Mouse (Mus musculus): Measurements from ENCODE around the gene Wnt1. TPM values are rescaled to one million over a fixed set of nuclear protein-coding genes. Genes with fewer than 3 reads are reported as not detected.
"Not testable (repeated sequence)": the region's sequence is repeated elsewhere in the genome, so short reads cannot be mapped to it uniquely, and the experiment has no call there.

Gene Wnt1
- total RNA-seq, 2 experiments from 2014 or later: 0.14 TPM; not detected in 1

DNA sequence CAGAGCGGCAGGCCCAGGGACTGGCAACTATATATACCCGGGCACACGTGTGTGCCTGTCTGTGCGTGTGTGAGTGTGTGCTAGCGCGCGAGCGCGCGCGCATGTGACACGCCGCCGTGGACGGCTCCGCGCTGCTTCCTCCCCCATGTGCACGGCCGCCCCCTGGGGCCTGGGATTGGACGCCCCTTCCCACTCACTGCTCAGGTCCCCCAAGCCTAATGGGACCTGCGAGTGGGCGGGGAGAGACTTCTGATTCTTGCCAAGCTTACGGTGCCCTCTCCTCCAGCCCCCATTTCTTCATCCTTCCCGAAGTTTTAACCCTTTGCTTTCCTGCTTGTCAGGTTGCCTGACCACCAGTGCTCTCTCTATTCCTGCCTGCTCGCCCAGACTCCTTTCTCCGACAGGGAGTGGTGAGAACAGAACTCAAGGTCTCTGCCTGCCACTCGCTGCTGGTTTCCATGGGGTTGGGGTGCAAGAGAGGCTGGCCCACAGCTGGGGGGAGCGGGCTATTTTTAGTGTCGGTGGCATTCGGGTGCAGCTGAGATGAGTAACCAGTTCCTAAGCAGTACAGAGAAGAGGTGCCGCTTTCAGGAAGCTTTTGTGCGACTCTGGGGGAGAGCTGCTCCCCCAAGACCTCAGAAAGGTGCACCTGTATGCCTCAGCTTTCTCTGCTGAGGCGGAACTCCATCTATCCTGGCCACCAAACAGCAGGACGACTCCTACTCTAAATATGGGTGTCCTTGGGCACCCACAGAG, 18.4 kb downstream of the Wnt1 start:
- intact Hi-C loops (cut with DNase I): no loop called here
- Histone ChIP-seq H3K27ac (peak overlapping the region; percentile 96), H3K4me3 (peak overlapping the region; percentile 63)
- DNase-seq (ENCODE audit: extremely low spot score in 1 of 2, low spot score in 2 of 2): peak; percentile 83 to 84
- TF ChIP-seq CTCF (IDR thresholded peaks at IDR 0.05): no peak

DNA sequence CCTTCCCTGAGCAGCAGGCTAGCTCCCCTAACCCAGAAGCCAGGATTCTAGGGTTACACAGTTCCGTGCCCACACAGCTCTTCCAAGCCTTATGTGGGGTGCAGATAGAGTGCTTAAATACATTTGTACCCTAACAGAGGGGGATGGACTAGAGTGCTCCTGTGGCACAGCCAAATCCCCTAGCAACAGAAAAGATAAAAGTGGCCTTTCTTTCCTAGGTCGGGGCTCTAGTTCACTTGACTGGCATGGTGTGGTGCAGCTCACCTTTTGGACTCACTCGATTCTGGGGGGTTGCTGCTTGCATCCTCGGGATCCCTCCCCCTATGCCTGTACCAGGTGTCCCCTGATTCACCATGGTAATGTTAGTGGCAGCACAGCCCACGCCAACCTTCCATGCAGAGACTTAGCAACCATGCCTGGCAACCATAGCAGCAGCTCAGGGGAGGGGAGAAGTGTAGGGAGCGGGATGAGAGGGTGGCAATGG, 19.0 kb downstream of the Wnt1 start:
- peak; percentile 81 to 83 for DNase-seq (ENCODE audit: extremely low spot score in 1 of 2, low spot score in 2 of 2)
- Histone ChIP-seq H3K27ac (peak overlapping the region; percentile 96), H3K4me3 (peak overlapping the region; percentile 63)
- intact Hi-C loops (cut with DNase I): no loop called here
- no peak for TF ChIP-seq CTCF (IDR thresholded peaks at IDR 0.05)

DNA sequence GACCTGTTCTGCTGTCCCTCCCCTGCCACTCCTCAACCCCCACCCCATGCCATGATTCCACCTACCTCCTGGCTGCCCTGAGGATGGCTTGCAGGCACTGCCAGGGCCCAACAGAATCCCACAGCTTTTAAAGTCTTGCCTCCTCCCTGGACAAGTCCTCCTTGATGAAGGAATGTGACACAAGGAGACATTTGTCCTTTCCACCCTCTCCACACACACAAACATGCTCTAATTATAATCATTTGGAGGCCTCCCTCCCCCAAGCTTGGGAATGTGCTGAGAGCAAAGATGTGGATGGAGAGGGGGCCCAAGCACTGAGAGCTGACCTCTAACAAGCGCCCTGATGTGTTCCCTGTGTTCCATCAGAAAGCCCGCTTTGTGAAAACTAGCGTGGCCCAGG, 19.7 kb downstream of the Wnt1 start, which contains the start of gene Ddn:
Gene Ddn (minus strand): TSS at position 101 of the 400 bp plus-strand sequence.
- no peak for DNase-seq (ENCODE audit: extremely low spot score in 1 of 2, low spot score in 2 of 2)
- no peak for TF ChIP-seq CTCF (IDR thresholded peaks at IDR 0.05)
- peak within 1 kb of the TSS; percentile 96 for H3K27ac ChIP-seq
- peak within 1 kb of the TSS; percentile 63 for H3K4me3 ChIP-seq
- intact Hi-C loops (cut with DNase I): no loop called here

DNA sequence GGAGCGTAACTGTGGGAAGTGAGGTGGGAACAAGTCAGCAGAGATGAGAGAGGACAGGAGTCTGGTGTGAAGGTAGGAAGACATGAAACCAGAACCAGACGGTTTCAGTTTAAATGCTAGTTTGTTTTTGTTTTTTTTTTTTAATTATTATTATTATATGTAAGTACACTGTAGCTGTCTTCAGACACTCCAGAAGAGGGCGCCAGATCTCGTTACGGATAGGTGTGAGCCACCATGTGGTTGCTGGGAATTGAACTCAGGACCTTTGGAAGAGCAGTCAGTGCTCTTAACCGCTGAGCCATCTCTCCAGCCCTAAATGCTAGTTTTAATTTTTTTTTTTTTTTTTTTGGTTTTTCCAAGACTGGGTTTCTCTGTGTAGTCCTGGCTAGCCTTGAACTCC, 20.6 kb downstream of the Wnt1 start:
- DNase-seq (ENCODE audit: extremely low spot score in 1 of 2, low spot score in 2 of 2); H3K4me3 ChIP-seq; intact Hi-C loops (cut with DNase I): not testable (repeated sequence)
- peak; percentile 40 for TF ChIP-seq CTCF (IDR thresholded peaks at IDR 0.05)
- H3K27ac ChIP-seq: peak overlapping the region; percentile 96; the same call in 1 of the 2 replicates

DNA sequence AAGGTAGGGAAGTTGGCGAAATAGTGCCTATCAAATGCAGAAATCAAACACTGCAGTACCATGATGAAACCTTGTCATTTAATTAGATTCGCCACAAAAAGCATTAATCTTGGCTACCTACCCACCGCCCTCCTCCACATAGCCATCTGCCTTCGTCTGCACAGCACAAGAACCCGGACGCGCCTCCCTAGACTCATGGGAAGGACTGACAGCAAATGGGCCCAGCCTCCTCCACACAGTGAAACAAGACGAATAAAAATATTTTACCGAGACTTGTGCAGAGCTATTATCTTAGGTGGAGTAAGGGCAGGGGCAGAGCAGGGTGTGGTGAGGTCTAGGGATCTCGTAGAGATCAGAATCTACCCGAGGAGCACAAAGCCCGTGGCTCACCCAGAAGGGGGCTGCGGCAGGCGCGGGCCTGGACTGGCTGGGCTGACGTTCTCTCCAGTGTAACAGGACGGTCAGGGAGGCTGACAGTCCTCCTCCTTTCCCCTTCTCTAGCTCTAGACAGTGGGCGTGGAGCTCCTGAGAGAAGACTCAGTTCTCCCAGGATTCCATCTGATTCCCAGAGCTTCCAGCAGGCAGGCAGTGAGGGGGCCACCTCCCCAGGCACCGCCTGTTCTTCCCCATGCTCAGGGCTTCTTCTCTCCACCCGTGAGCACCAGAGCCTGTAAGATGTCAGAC, 23.2 kb downstream of the Wnt1 start:
- no peak for TF ChIP-seq CTCF (IDR thresholded peaks at IDR 0.05)
- DNase-seq (ENCODE audit: extremely low spot score in 1 of 2, low spot score in 2 of 2): peak; percentile 58 to 70
- Histone ChIP-seq H3K4me3 (no peak overlapping the region), H3K27ac (peak overlapping the region; percentile 96)
- intact Hi-C loops (cut with DNase I): no loop called here

DNA sequence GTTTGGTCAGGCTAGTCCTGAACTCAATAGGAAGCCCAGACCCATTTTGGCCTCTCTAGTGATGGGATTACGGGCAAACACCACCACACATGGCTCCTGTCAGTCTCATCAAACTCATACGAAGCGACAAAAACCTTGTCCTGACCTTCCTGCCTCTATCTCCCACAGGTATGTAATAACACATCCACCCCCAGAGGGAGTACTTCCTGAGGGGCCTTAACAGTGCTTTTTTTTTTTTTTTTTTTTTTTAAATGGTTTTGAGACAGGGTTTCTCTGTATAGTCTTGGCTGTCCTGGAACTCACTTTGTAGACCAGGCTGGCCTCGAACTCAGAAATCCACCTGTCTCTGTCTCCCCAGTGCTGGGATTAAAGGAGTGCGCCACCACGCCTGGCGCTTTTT, 28.5 kb downstream of the Wnt1 start:
- DNase-seq (ENCODE audit: extremely low spot score in 1 of 2, low spot score in 2 of 2): no peak
- no peak; the same call in 1 of the 2 replicates for TF ChIP-seq CTCF (IDR thresholded peaks at IDR 0.05)
- intact Hi-C loops (cut with DNase I): no loop called here
- H3K4me3 ChIP-seq: no peak overlapping the region
- no peak overlapping the region for H3K27ac ChIP-seq

DNA sequence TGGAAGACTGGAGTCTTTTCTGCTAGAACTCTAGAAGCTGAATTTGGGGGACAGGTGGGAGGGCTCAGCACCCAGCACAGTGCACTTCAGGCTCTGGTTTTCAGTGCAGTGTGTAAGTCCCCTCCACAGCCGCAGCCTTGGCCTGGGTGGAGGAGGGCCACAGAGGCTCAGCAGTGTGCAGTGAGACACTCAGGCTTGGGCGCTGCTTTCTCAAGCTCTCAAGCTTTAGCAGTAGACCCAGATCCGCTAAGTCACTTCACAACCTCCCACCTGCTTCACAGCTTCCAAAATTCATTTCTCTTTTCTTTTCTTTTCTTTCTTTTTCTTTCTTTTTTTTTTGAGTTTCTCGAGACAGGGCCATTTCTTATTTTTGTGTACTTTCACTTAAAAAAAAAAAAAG, 31.3 kb downstream of the Wnt1 start:
- intact Hi-C loops (cut with DNase I): no loop called here

DNA sequence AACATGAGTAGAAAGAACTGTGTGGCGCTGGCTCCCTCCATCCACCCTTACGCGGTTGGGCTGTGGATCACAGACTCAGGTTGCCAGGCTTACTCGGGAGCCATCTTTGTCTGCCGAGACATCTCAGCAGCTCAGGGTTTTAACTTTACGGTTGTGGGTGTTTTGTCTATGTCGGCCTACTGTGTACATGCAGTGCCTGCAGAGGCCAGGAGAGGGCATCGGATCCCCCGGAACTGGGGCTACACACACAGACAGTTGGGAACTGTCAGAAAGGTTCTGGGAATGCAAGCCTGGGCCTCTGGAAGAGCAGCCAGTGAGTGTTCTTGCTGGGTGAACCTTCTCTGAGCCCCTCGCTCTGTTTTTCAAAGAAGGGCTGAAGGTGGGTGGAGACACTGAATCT, 31.7 kb downstream of the Wnt1 start:
- intact Hi-C loops (cut with DNase I): no loop called here
- no peak overlapping the region for H3K4me3 ChIP-seq
- DNase-seq (ENCODE audit: extremely low spot score in 1 of 2, low spot score in 2 of 2): peak in 1 of 2 experiments; percentile 43
- H3K27ac ChIP-seq: peak overlapping the region; percentile 10; the same call in 1 of the 2 replicates
- TF ChIP-seq CTCF (IDR thresholded peaks at IDR 0.05): peak; percentile 49

More for the DNA sequence above, 31.3 kb downstream of the Wnt1 start:
- peak overlapping the region; percentile 55 for H3K27ac ChIP-seq
- no peak overlapping the region for H3K4me3 ChIP-seq
- TF ChIP-seq CTCF (IDR thresholded peaks at IDR 0.05): no peak
- no peak for DNase-seq (ENCODE audit: extremely low spot score in 1 of 2, low spot score in 2 of 2)

DNA sequence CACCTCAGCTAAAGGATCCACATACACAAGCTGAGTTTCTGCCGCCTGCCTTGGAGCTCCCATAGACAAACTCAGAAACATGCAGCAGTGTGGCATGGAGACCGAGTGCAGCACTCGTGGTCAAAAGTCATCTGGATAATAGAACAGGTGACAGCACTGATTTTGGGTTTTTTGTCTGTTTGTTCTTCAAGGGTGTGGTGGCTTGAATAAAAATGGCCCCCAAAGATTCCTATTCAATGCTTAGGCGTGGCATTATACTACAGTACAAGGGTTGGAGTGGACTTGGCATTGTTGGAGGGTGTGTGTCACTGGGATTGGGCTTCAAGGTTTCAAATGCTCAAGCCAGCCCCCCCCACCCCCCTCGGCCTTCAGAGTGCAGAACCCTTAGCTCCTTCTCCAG, 32.5 kb downstream of the Wnt1 start:
- Histone ChIP-seq H3K27ac (no peak overlapping the region; the same call in 1 of the 2 replicates), H3K4me3 (no peak overlapping the region)
- DNase-seq (ENCODE audit: extremely low spot score in 1 of 2, low spot score in 2 of 2): no peak
- intact Hi-C loops (cut with DNase I): no loop called here
- TF ChIP-seq CTCF (IDR thresholded peaks at IDR 0.05): no peak

DNA sequence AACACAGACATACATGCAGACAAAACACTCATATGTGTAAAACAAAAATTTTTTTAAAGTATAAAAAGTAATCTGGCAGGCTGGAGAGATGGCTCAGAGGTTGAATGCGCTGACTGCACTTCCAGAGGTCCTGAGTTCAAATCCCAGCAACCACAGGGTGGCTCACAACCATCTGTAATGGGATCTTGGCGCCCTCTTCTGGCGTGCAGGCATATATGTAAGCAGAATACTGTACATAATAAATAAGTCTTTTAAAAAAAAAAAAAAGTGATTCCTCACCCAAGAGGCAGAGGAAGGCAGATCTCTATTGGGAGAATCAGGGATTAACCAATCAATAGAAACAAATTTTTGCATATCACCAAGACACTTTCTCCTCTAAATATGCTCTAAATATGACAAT, 33.8 kb downstream of the Wnt1 start:
- Histone ChIP-seq H3K27ac (no peak overlapping the region), H3K4me3 (no peak overlapping the region)
- DNase-seq (ENCODE audit: extremely low spot score in 1 of 2, low spot score in 2 of 2): no peak
- peak; percentile 39 for TF ChIP-seq CTCF (IDR thresholded peaks at IDR 0.05)
- intact Hi-C loops (cut with DNase I): no loop called here

DNA sequence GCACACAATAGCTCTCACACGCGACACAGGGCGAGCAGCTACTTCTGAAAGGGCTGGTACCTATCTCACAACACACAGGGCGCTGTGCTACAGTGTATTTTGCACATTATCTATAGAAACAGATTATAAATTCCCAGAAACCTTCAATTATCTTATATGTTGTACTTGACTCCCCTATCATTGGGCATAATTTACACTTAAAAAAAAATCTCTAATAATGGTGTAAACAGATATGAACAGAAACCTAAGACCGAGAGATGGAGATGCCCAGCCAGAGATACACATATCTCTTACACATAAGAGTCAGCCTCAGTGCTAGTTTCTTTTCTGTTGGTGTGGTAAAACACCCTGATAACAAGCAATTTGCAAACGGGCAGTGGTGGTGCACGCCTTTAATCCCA, 38.0 kb downstream of the Wnt1 start:
- no peak for DNase-seq (ENCODE audit: extremely low spot score in 1 of 2, low spot score in 2 of 2)
- no peak for TF ChIP-seq CTCF (IDR thresholded peaks at IDR 0.05)

More for the DNA sequence above, 38.0 kb downstream of the Wnt1 start:
- intact Hi-C loops (cut with DNase I): no loop called here
- Histone ChIP-seq H3K4me3 (no peak overlapping the region), H3K27ac (no peak overlapping the region)

Data from left cerebral cortex, adult 2 months (tissue).